Mouse (Mus musculus) heart, embryonic 16.5 days (tissue): ENCODE data around the gene Best3. TPM values are rescaled to one million over a fixed set of nuclear protein-coding genes. Genes with fewer than 3 reads are reported as not detected.

Experiments used
- ATAC-seq: fragments of 200-750 bp; cut with Nextera tagmentation; replicated peaks from 2 replicates; pipeline ENCODE4 v1.8.0; 2017; ENCODE audit warnings: moderate number of reproducible peaks; ENCODE audit not compliant: insufficient read depth, low FRiP score; ENCODE audit errors: extremely low read depth
- H3K27ac ChIP-seq: fragments of 300-500 bp; sonication (generic); 2 replicates; pipeline ENCODE4 v1.5.1; 2014; ENCODE audit warnings: mild to moderate bottlenecking, low read length, control low read depth, moderate library complexity
- H3K27me3 ChIP-seq: fragments of 300-500 bp; sonication (generic); 2 replicates; pipeline ENCODE4 v1.6.1; 2014; ENCODE audit warnings: low read length, mixed read lengths; ENCODE audit not compliant: control insufficient read depth, insufficient read depth
- H3K36me3 ChIP-seq: fragments of 300-500 bp; sonication (generic); 2 replicates; pipeline ENCODE4 v1.6.1; 2014; ENCODE audit not compliant: control insufficient read depth, insufficient read depth
- H3K4me1 ChIP-seq: fragments of 300-500 bp; sonication (generic); 2 replicates; pipeline ENCODE4 v1.6.1; 2014; ENCODE audit warnings: low read length, mixed read lengths; ENCODE audit not compliant: control insufficient read depth, insufficient read depth
- H3K4me2 ChIP-seq: fragments of 300-500 bp; sonication (generic); 2 replicates; pipeline ENCODE4 v1.6.1; 2014; ENCODE audit warnings: low read depth, mild to moderate bottlenecking, control low read depth, low read length
- H3K4me3 ChIP-seq: fragments of 300-500 bp; sonication (generic); 2 replicates; pipeline ENCODE4 v1.5.1; 2014; ENCODE audit warnings: mild to moderate bottlenecking, control low read depth, low read length
- H3K9ac ChIP-seq: fragments of 300-500 bp; sonication (generic); 2 replicates; pipeline ENCODE4 v1.6.1; 2014; ENCODE audit warnings: low read length, control low read depth
- H3K9me3 ChIP-seq: fragments of 300-500 bp; sonication (generic); replicated peaks from 2 replicates; pipeline ENCODE4 v1.6.1; 2016; ENCODE audit warnings: low read length; ENCODE audit not compliant: control insufficient read depth
- WGBS: fragments of 180-500 bp; shearing (Covaris S2); extraction: QIAGEN DNeasy Blood & Tissue Kit; methylation state at CpG from one replicate; pipeline ENCODE4 v1.1.7; 2014; 5-methylcytosine and 5-hydroxymethylcytosine counted together
- polyA plus RNA-seq: library from polyadenylated mRNA; unstranded; fragments of >200 nt; fragmentation: Nextera tagmentation; extraction: Ambion mirVana; gene quantifications from 2 replicates; pipeline ENCODE4 v1.2.1, GENCODE M21; 2015

Gene Best3
- polyA plus RNA-seq: 0.79 and 0.83 TPM in 2 replicates

GRCm38 (mm10) chr10:116986264-116987082 is at the start of gene Best3:
Gene Best3, plus strand, starts transcription at chr10:116986314.
- Histone ChIP-seq H3K4me2 (peak within 1 kb of the TSS; percentile 46), H3K27me3 (no peaks in the 10 kb centered on the region), H3K9me3 (no peaks in the 10 kb centered on the region), H3K9ac (peak within 1 kb of the TSS; percentile 52), H3K4me1 (peaks cover 10% of the 10 kb centered on the region), H3K36me3 (no peaks in the 10 kb centered on the region), H3K4me3 (peak within 1 kb of the TSS; percentile 30), H3K27ac (no peak within 1 kb of the TSS)
- no peak for ATAC-seq
- WGBS: 42% methylated on average over 21 of the region's 21 CpGs

GRCm38 (mm10) chr10:116943025-116943424 is 43.1 kb upstream of the Best3 start:
- H3K9ac ChIP-seq: no peak overlapping the region
- peaks cover 20% of the 10 kb centered on the region for H3K36me3 ChIP-seq
- no peak overlapping the region for H3K4me2 ChIP-seq
- peaks cover 6% of the 10 kb centered on the region for H3K9me3 ChIP-seq
- H3K27ac ChIP-seq: no peak overlapping the region
- H3K4me1 ChIP-seq: peaks cover 15% of the 10 kb centered on the region
- H3K27me3 ChIP-seq: no peaks in the 10 kb centered on the region
- 92% methylated on average over 6 of the region's 6 CpGs for WGBS
- no peak overlapping the region for H3K4me3 ChIP-seq
- no peak for ATAC-seq

GRCm38 (mm10) chr10:116944144-116944543 is 42.0 kb upstream of the Best3 start:
- Histone ChIP-seq H3K4me1 (peaks cover 16% of the 10 kb centered on the region), H3K4me3 (no peak overlapping the region), H3K9me3 (peaks cover 6% of the 10 kb centered on the region), H3K27ac (no peak overlapping the region; the same call in 1 of the 2 replicates), H3K27me3 (no peaks in the 10 kb centered on the region), H3K36me3 (peaks cover 9% of the 10 kb centered on the region), H3K4me2 (no peak overlapping the region), H3K9ac (no peak overlapping the region)
- WGBS: 90% methylated on average over 3 of the region's 3 CpGs
- no peak for ATAC-seq

DNA sequence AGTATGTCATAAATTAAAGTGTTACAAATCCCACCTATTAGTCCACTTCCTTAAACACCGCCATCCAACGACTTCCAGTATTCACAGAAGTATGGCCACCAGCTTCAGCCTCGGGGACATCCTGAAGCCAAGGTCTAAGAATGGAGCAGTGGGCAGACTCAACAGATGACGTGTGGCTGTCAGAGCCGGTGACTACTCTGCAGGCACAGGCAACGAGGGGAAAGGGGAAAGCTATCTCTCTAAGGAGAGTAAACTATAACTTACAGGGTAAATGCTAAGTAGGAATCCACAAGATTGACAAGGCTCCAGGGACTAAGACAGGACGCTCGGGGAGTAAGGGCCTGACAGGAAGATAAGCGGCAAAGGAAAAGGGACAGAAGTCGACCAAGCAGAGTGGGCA is 41.2 kb upstream of the Best3 start:
- H3K9me3 ChIP-seq: peaks cover 6% of the 10 kb centered on the region
- peak; percentile 52; the same call in 1 of the 2 replicates for ATAC-seq
- peak overlapping the region; percentile 75 for H3K27ac ChIP-seq
- H3K27me3 ChIP-seq: no peaks in the 10 kb centered on the region
- H3K9ac ChIP-seq: peak overlapping the region; percentile 28; the same call in 1 of the 2 replicates
- H3K4me2 ChIP-seq: peak overlapping the region; percentile 34
- WGBS: 27% methylated on average over 10 of the region's 10 CpGs
- H3K36me3 ChIP-seq: peaks cover 7% of the 10 kb centered on the region
- peaks cover 16% of the 10 kb centered on the region for H3K4me1 ChIP-seq
- no peak overlapping the region for H3K4me3 ChIP-seq

- H3K36me3 ChIP-seq: no peaks in the 10 kb centered on the region
- H3K4me3 ChIP-seq: peak overlapping the region; percentile 89
- H3K4me1 ChIP-seq: peaks cover 20% of the 10 kb centered on the region
- ATAC-seq: no peak
- H3K9me3 ChIP-seq: 0 out of 2 replicates have a peak, but pooled peaks cover 3% of the 10 kb centered on the region
- peak overlapping the region; percentile 78 for H3K4me2 ChIP-seq
- WGBS: 75% methylated on average over 9 of the region's 9 CpGs
- H3K9ac ChIP-seq: peak overlapping the region; percentile 94; the same call in 1 of the 2 replicates
- H3K27me3 ChIP-seq: no peaks in the 10 kb centered on the region
- H3K27ac ChIP-seq: no peak overlapping the region
These were observed 37.7 kb upstream of the Best3 start for GRCm38 (mm10) chr10:116948414-116948813.

GRCm38 (mm10) chr10:116949111-116950008 is 36.8 kb upstream of the Best3 start:
- H3K4me2 ChIP-seq: peak overlapping the region; percentile 78
- H3K9me3 ChIP-seq: 0 out of 2 replicates have a peak, but pooled peaks cover 3% of the 10 kb centered on the region
- H3K36me3 ChIP-seq: no peaks in the 10 kb centered on the region
- peak overlapping the region; percentile 88 for H3K27ac ChIP-seq
- H3K4me1 ChIP-seq: peaks cover 19% of the 10 kb centered on the region
- 4% methylated on average over 44 of the region's 44 CpGs for WGBS
- ATAC-seq: no peak
- H3K4me3 ChIP-seq: peak overlapping the region; percentile 89
- peak overlapping the region; percentile 94 for H3K9ac ChIP-seq
- H3K27me3 ChIP-seq: no peaks in the 10 kb centered on the region

GRCm38 (mm10) chr10:116950009-116950769 is 35.9 kb upstream of the Best3 start, which contains the start of gene Rab3ip:
Gene Rab3ip, minus strand, starts transcription at chr10:116950769.
- WGBS: under 1% methylated on average over 72 of the region's 103 CpGs
- peak; percentile 89 for ATAC-seq
- H3K27me3 ChIP-seq: no peaks in the 10 kb centered on the region

GRCm38 (mm10) chr10:116950886-116951285 is 35.2 kb upstream of the Best3 start:
- Histone ChIP-seq H3K36me3 (no peaks in the 10 kb centered on the region), H3K4me1 (peaks cover 13% of the 10 kb centered on the region), H3K27me3 (no peaks in the 10 kb centered on the region), H3K4me2 (peak overlapping the region; percentile 60), H3K27ac (no peak overlapping the region), H3K9ac (peak overlapping the region; percentile 29; the same call in 1 of the 2 replicates), H3K4me3 (peak overlapping the region; percentile 89), H3K9me3 (0 out of 2 replicates have a peak, but pooled peaks cover 3% of the 10 kb centered on the region)
- WGBS: 21% methylated on average over 5 of the region's 5 CpGs
- ATAC-seq: no peak

More at GRCm38 (mm10) chr10:116950009-116950769, 35.9 kb upstream of the Best3 start, which contains the start of gene Rab3ip:
- H3K4me1 ChIP-seq: peaks cover 17% of the 10 kb centered on the region
- no peaks in the 10 kb centered on the region for H3K36me3 ChIP-seq
- peak within 1 kb of the TSS; percentile 88 for H3K27ac ChIP-seq
- 0 out of 2 replicates have a peak, but pooled peaks cover 3% of the 10 kb centered on the region for H3K9me3 ChIP-seq
- H3K4me3 ChIP-seq: peak within 1 kb of the TSS; percentile 89
- H3K9ac ChIP-seq: peak within 1 kb of the TSS; percentile 94
- peak within 1 kb of the TSS; percentile 78 for H3K4me2 ChIP-seq
